Mouse (Mus musculus) bone marrow, adult 2 months (tissue): ENCODE data around the gene Sap30. TPM values are rescaled to one million over a fixed set of nuclear protein-coding genes. Genes with fewer than 3 reads are reported as not detected.
"Not testable (repeated sequence)": the region's sequence is repeated elsewhere in the genome, so short reads cannot be mapped to it uniquely, and the experiment has no call there.

Experiments
- H3K27ac ChIP-seq: fragments of 200-500 bp; 2 replicates; pipeline ENCODE4 v1.5.1; 2012; ENCODE audit warnings: low read depth, mild to moderate bottlenecking, control low read depth, inconsistent platforms, low read length; ENCODE audit not compliant: control insufficient read depth, poor library complexity, insufficient read depth
- H3K4me1 ChIP-seq: fragments of 200-500 bp; 2 replicates; pipeline ENCODE4 v1.6.1; 2011; ENCODE audit warnings: low read length; ENCODE audit not compliant: control insufficient read depth, insufficient read depth
- H3K4me3 ChIP-seq: fragments of 200-500 bp; replicated peaks from 2 replicates; pipeline ENCODE3; 2011; ENCODE audit warnings: mild to moderate bottlenecking, low read depth, low read length, control low read depth; ENCODE audit not compliant: control insufficient read depth
- CTCF ChIP-seq: fragments of 200-500 bp; IDR thresholded peaks from 2 replicates; pipeline ENCODE4 v1.5.1; 2011; ENCODE audit warnings: low read length, control low read depth; ENCODE audit not compliant: control insufficient read depth, insufficient read depth
- POLR2A ChIP-seq: fragments of 200-500 bp; IDR thresholded peaks from 2 replicates; pipeline ENCODE4 v1.6.1; 2011; ENCODE audit warnings: low read depth, mild to moderate bottlenecking, control low read depth, low read length, borderline replicate concordance; ENCODE audit not compliant: control insufficient read depth
- WGBS: fragments of 180-500 bp; shearing (Covaris S2); methylation state at CpG from one replicate; pipeline ENCODE4 v1.1.7; 2018; 5-methylcytosine and 5-hydroxymethylcytosine counted together
- polyA plus RNA-seq: library from polyadenylated mRNA; stranded (reverse); fragments of >200 nt; gene quantifications from 2 replicates; pipeline ENCODE4 v1.2.4, GENCODE M21; 2011; ENCODE audit warnings: low replicate concordance; ENCODE audit not compliant: missing spikeins, insufficient read depth, insufficient read length

The Sap30 gene
- polyA plus RNA-seq, 1 experiment: 26.8 TPM

GRCm38 (mm10) chr8:57508657-57509056 is 21.0 kb upstream of the Sap30 start:
- H3K27ac ChIP-seq: no peak overlapping the region
- no peak overlapping the region for H3K4me3 ChIP-seq
- no peak for TF ChIP-seq POLR2A
- no peak for TF ChIP-seq CTCF
- peaks cover 2% of the 10 kb centered on the region; the same call in 1 of the 2 replicates for H3K4me1 ChIP-seq
- 52% methylated on average over 4 of the region's 4 CpGs for WGBS

GRCm38 (mm10) chr8:57507556-57508063 is 19.9 kb upstream of the Sap30 start:
- no peak overlapping the region for H3K27ac ChIP-seq
- H3K4me3 ChIP-seq: no peak overlapping the region
- TF ChIP-seq CTCF (no peak), POLR2A (no peak)
- WGBS: 85% methylated on average over 4 of the region's 4 CpGs
- peaks cover 2% of the 10 kb centered on the region; the same call in 1 of the 2 replicates for H3K4me1 ChIP-seq

DNA sequence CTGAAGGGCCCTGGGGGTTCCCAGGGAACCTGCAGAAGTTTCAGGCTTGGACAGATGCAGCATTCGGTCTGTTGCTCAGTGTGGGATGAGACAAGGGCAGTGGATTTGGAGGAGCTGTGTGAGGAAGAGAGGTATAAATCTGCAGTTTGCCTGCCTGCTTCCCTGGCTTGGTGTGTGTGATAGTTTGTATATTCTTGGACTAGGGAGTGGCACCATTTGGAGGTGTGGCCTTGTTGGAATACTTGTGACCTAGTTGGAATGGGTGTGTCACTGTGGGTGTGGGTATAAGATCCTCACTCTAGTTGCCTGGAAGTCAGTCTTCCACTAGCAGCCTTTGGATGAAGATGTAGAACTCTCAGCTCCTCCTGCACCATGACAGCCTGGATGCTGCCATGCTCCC is 17.8 kb upstream of the Sap30 start:
- H3K4me3 ChIP-seq: not testable (repeated sequence)

DNA sequence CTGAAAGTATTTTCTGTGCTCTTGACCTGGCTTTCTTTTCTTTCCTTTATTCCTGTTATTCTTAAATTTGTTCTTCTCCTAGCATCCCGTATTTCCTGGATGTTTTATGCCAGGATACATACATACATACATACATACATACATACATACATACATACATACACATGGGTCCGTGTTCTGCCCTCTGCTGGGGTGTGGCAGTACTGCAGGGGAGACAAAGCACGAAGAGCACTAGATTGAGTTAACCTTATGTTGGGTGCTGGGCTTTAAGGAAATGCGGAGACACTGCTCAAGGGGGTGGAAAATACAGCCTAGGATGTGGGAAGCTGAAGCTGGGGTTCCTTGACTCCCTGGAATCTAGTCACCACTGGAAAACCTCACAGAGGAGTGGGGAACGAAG is 16.0 kb upstream of the Sap30 start:
- H3K4me3 ChIP-seq: no peak overlapping the region
- WGBS: 37% methylated on average over 5 of the region's 5 CpGs
- TF ChIP-seq CTCF (peak; percentile 89), POLR2A (no peak)
- peaks cover 2% of the 10 kb centered on the region; the same call in 1 of the 2 replicates for H3K4me1 ChIP-seq
- H3K27ac ChIP-seq: no peak overlapping the region

More for the DNA sequence above, 17.8 kb upstream of the Sap30 start:
- H3K27ac ChIP-seq, H3K4me1 ChIP-seq: not testable (repeated sequence)
- 77% methylated on average over 1 of the region's 1 CpGs for WGBS

DNA sequence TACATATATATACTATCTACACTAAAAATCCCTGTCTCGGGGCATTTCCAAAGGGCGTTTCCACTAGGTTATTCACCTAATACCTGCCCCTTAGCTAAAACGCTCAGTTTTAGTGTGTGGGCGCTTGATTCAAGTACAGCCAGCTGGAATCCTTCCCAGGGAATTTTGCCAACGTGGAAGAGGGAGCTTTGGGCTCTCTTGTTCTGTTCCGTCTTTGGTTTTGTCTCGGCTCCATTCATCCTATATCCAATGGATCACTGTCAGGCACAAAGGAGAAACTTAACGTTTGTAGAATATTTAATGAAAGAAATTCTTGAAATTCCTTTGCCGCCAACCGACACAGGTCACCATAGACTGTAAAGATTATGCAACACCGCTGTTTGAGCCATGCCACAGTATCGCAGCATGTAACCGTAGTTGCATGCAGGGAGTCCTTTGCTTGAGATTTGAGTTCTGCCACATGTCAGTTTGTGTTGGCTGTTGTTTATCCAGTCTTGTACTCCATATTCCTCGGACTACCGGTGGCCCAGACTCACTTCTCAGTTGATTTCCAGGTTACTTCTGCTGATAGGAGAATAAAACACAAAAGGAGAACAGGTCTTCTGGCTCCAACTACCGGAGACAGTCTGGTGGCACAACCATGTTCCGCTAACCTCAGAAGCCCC is 11.3 kb upstream of the Sap30 start:
- no peak for TF ChIP-seq POLR2A
- 79% methylated on average over 17 of the region's 17 CpGs for WGBS

DNA sequence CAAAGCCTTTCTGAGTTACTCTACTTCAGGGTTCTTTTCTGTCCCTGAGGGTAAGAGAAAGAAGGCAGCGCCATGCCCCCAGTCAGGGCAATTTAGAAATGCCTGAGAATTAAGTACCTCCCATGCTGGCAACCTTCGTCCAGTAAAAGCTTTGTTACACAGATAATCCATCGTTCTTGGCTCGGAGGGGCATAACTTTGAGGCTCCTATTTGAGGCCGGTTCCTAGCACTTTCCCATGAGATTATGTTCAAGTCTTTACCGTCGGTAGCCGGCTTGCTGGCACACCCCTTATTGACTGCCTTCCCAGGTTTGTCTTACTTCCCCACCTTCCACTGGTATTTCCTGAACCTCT is 10.8 kb upstream of the Sap30 start:
- H3K4me3 ChIP-seq: no peak overlapping the region
- TF ChIP-seq CTCF (no peak), POLR2A (no peak)
- no peak overlapping the region for H3K27ac ChIP-seq
- 87% methylated on average over 8 of the region's 8 CpGs for WGBS
- no peaks in the 10 kb centered on the region for H3K4me1 ChIP-seq

More for the DNA sequence above, 11.3 kb upstream of the Sap30 start:
- H3K27ac ChIP-seq: no peak overlapping the region
- H3K4me3 ChIP-seq: no peak overlapping the region
- no peaks in the 10 kb centered on the region for H3K4me1 ChIP-seq

- TF ChIP-seq POLR2A (no peak), CTCF (no peak)
- Histone ChIP-seq H3K4me3 (no peak overlapping the region), H3K27ac (no peak overlapping the region), H3K4me1 (no peaks in the 10 kb centered on the region)
- 64% methylated on average over 4 of the region's 4 CpGs for WGBS
These were observed 4.2 kb upstream of the Sap30 start for GRCm38 (mm10) chr8:57491873-57492272.

GRCm38 (mm10) chr8:57489896-57490295 is 2.2 kb upstream of the Sap30 start:
- no peak overlapping the region for H3K27ac ChIP-seq
- H3K4me1 ChIP-seq: peaks cover 1% of the 10 kb centered on the region; the same call in 1 of the 2 replicates
- TF ChIP-seq POLR2A (no peak), CTCF (no peak)
- H3K4me3 ChIP-seq: no peak overlapping the region

GRCm38 (mm10) chr8:57489366-57489765 is 1.7 kb upstream of the Sap30 start:
- Histone ChIP-seq H3K4me1 (peaks cover 1% of the 10 kb centered on the region; the same call in 1 of the 2 replicates), H3K4me3 (no peak overlapping the region), H3K27ac (no peak overlapping the region)
- TF ChIP-seq CTCF: no peak
- TF ChIP-seq POLR2A: no peak
- 87% methylated on average over 1 of the region's 1 CpGs for WGBS
